Mouse (Mus musculus): ENCODE results near the gene Mamdc2. TPM values are rescaled to one million over a fixed set of nuclear protein-coding genes. Genes with fewer than 3 reads are reported as not detected.

Mamdc2 gene
- polyA plus RNA-seq, 1 experiment from 2014 or later = 1.9 TPM

GRCm38 (mm10) chr19:23478895-23479596 lies 30.8 kb upstream of the Mamdc2 start:
- H3K9me3 ChIP-seq = no peaks in the 10 kb centered on the region
- no peak overlapping the region for H3K4me2 ChIP-seq (replicated peaks)
- H3K36me3 ChIP-seq = no peaks in the 10 kb centered on the region
- no peak overlapping the region for H3K9ac ChIP-seq
- ATAC-seq (ENCODE audit: low FRiP score, low read depth) = no peak
- no peaks in the 10 kb centered on the region for H3K27me3 ChIP-seq
- H3K4me3 ChIP-seq = no peak overlapping the region
- WGBS = 17% methylated on average over 10 of the region's 10 CpGs
- H3K4me1 ChIP-seq = 0 out of 2 replicates have a peak, but pooled peaks cover 2% of the 10 kb centered on the region
- H3K27ac ChIP-seq = no peak overlapping the region

- no peak for ATAC-seq (ENCODE audit: low FRiP score, low read depth)
- no peak overlapping the region for H3K9ac ChIP-seq
- 70% methylated on average over 6 of the region's 6 CpGs for WGBS
These were observed 29.6 kb upstream of the Mamdc2 start for GRCm38 (mm10) chr19:23477826-23478225.

GRCm38 (mm10) chr19:23467866-23468265 lies 19.6 kb upstream of the Mamdc2 start:
- no peaks in the 10 kb centered on the region for H3K9me3 ChIP-seq
- no peak overlapping the region for H3K9ac ChIP-seq
- no peak for ATAC-seq (ENCODE audit: low FRiP score, low read depth)
- 24% methylated on average over 1 of the region's 1 CpGs for WGBS
- H3K4me1 ChIP-seq = no peaks in the 10 kb centered on the region; the same call in 1 of the 2 replicates
- no peaks in the 10 kb centered on the region for H3K36me3 ChIP-seq
- no peaks in the 10 kb centered on the region for H3K27me3 ChIP-seq
- no peak overlapping the region for H3K4me3 ChIP-seq
- no peak overlapping the region for H3K4me2 ChIP-seq (replicated peaks)
- no peak overlapping the region for H3K27ac ChIP-seq

More at GRCm38 (mm10) chr19:23477826-23478225, 29.6 kb upstream of the Mamdc2 start:
- Histone ChIP-seq H3K4me1 (0 out of 2 replicates have a peak, but pooled peaks cover 2% of the 10 kb centered on the region), H3K36me3 (no peaks in the 10 kb centered on the region), H3K9me3 (no peaks in the 10 kb centered on the region), H3K4me3 (no peak overlapping the region), H3K27ac (no peak overlapping the region), H3K4me2 (replicated peaks) (no peak overlapping the region), H3K27me3 (no peaks in the 10 kb centered on the region)

GRCm38 (mm10) chr19:23467011-23467410 lies 18.8 kb upstream of the Mamdc2 start:
- no peaks in the 10 kb centered on the region for H3K9me3 ChIP-seq
- no peak for ATAC-seq (ENCODE audit: low FRiP score, low read depth)
- no peaks in the 10 kb centered on the region for H3K36me3 ChIP-seq
- no peak overlapping the region for H3K4me3 ChIP-seq
- WGBS = 82% methylated on average over 2 of the region's 2 CpGs
- H3K9ac ChIP-seq = no peak overlapping the region
- no peaks in the 10 kb centered on the region; the same call in 1 of the 2 replicates for H3K4me1 ChIP-seq
- H3K27ac ChIP-seq = no peak overlapping the region
- no peak overlapping the region for H3K4me2 ChIP-seq (replicated peaks)
- H3K27me3 ChIP-seq = no peaks in the 10 kb centered on the region

DNA sequence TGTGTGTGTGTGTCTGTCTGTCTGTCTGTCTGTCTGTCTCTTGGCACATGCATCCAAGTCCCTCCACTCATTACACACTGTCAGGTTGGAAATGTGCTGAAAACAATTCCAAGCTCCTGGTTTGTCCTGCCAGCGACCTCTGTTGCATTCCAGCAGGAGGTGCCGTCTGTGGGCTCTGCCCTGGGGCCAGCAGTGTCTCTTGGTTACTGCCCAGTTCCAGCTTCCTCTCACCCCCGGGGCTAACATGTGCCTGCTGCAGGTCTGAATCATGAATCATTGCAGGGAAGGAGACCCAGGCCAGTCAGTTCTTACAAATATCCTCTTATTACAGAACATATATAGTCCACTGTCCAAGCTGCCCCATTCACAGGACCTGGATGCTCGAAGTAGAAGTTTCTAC lies 9.2 kb upstream of the Mamdc2 start:
- Histone ChIP-seq H3K9ac (no peak overlapping the region), H3K4me2 (replicated peaks) (no peak overlapping the region), H3K27ac (no peak overlapping the region), H3K4me3 (no peak overlapping the region), H3K9me3 (peaks cover 5% of the 10 kb centered on the region; the same call in 1 of the 2 replicates), H3K36me3 (no peaks in the 10 kb centered on the region), H3K4me1 (no peaks in the 10 kb centered on the region), H3K27me3 (no peaks in the 10 kb centered on the region)
- WGBS = 22% methylated on average over 4 of the region's 4 CpGs
- ATAC-seq (ENCODE audit: low FRiP score, low read depth) = no peak

- peaks cover 6% of the 10 kb centered on the region; the same call in 1 of the 2 replicates for H3K9me3 ChIP-seq
- ATAC-seq (ENCODE audit: low FRiP score, low read depth) = no peak
- no peak overlapping the region for H3K9ac ChIP-seq
- no peak overlapping the region for H3K4me3 ChIP-seq
- no peak overlapping the region for H3K27ac ChIP-seq
- 59% methylated on average over 4 of the region's 4 CpGs for WGBS
- peaks cover 19% of the 10 kb centered on the region for H3K4me1 ChIP-seq
- no peak overlapping the region for H3K4me2 ChIP-seq (replicated peaks)
- H3K27me3 ChIP-seq = 0 out of 2 replicates have a peak, but pooled peaks cover 3% of the 10 kb centered on the region
- no peaks in the 10 kb centered on the region for H3K36me3 ChIP-seq
These were observed 3.1 kb upstream of the Mamdc2 start for GRCm38 (mm10) chr19:23451361-23451760.

- H3K27ac ChIP-seq = no peak overlapping the region
- H3K27me3 ChIP-seq = 0 out of 2 replicates have a peak, but pooled peaks cover 3% of the 10 kb centered on the region
- peak; percentile 45 for ATAC-seq (ENCODE audit: low FRiP score, low read depth)
- 3% methylated on average over 23 of the region's 23 CpGs for WGBS
- peak overlapping the region; percentile 50 for H3K4me3 ChIP-seq
- H3K9ac ChIP-seq = peak overlapping the region; percentile 65
- peak overlapping the region; percentile 97 for H3K4me2 ChIP-seq (replicated peaks)
- no peaks in the 10 kb centered on the region for H3K9me3 ChIP-seq
- peaks cover 24% of the 10 kb centered on the region for H3K4me1 ChIP-seq
- no peaks in the 10 kb centered on the region for H3K36me3 ChIP-seq
These were observed 838 bp downstream of the Mamdc2 start for GRCm38 (mm10) chr19:23447221-23447987.

DNA sequence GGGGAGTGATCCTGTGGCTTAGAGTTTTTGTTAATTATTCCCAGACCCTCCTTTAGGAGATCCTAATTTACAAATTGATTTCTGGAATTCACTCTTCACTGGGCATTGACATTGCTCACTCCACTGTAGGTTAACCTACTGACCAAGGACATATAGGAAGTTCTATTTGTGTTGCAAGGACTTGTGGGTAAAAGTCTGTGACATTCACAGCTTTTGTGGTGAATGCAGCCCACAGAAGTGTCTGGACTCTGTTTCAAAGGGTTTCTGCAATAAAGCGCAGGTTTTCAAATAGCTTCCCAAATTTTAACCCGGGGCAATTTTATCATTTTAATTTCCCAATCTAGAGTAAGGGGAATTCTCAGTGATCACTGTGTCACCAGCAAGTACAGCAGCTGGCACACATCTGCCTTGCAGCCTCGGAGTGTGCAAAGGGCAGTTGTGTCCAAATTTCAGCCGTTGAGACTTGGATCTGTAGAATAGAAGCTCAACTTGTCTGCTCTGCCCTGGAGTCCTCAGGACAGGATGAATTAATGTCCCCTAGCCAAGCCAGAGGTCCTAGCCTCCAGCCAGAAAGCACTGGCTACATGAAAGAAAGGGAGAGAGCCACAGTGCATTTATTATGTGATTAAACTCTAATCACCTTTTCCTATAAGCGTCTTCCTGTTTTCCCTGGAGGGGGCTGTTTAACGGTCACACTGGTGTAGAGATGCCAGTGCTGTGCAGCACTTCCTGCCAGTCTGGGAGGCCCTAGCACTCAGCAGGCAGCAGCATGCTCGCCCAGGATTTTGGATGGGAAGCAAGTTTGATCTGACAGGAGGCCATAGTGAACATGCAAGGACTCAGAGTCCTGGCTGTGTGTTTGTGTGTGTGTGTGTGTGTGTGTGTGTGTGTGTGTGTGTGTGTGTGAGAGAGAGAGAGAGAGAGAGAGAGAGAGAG lies 3.1 kb downstream of the Mamdc2 start:
- whole genome bisulfite sequencing = 17% methylated on average over 7 of the region's 7 CpGs
- no peaks in the 10 kb centered on the region for H3K36me3 ChIP-seq
- no peak overlapping the region for H3K9ac ChIP-seq
- 0 out of 2 replicates have a peak, but pooled peaks cover 3% of the 10 kb centered on the region for H3K27me3 ChIP-seq
- H3K4me1 ChIP-seq = peaks cover 24% of the 10 kb centered on the region
- H3K27ac ChIP-seq = no peak overlapping the region
- 0 out of 2 replicates have a peak, but pooled peaks cover 3% of the 10 kb centered on the region for H3K9me3 ChIP-seq
- H3K4me3 ChIP-seq = no peak overlapping the region
- ATAC-seq (ENCODE audit: low FRiP score, low read depth) = no peak
- H3K4me2 ChIP-seq (replicated peaks) = no peak overlapping the region

- WGBS = 65% methylated on average over 4 of the region's 4 CpGs
- H3K9ac ChIP-seq = no peak overlapping the region
These were observed 12.5 kb downstream of the Mamdc2 start for GRCm38 (mm10) chr19:23435731-23436130.

GRCm38 (mm10) chr19:23434433-23434832 lies 13.8 kb downstream of the Mamdc2 start:
- 77% methylated on average over 11 of the region's 11 CpGs for WGBS
- no peak overlapping the region for H3K9ac ChIP-seq
- H3K36me3 ChIP-seq = no peaks in the 10 kb centered on the region

More at GRCm38 (mm10) chr19:23435731-23436130, 12.5 kb downstream of the Mamdc2 start:
- ATAC-seq (ENCODE audit: low FRiP score, low read depth) = no peak
- H3K4me2 ChIP-seq (replicated peaks) = no peak overlapping the region
- H3K4me1 ChIP-seq = no peaks in the 10 kb centered on the region
- no peak overlapping the region for H3K27ac ChIP-seq
- H3K4me3 ChIP-seq = no peak overlapping the region
- H3K27me3 ChIP-seq = no peaks in the 10 kb centered on the region
- no peaks in the 10 kb centered on the region for H3K36me3 ChIP-seq
- no peaks in the 10 kb centered on the region for H3K9me3 ChIP-seq

DNA sequence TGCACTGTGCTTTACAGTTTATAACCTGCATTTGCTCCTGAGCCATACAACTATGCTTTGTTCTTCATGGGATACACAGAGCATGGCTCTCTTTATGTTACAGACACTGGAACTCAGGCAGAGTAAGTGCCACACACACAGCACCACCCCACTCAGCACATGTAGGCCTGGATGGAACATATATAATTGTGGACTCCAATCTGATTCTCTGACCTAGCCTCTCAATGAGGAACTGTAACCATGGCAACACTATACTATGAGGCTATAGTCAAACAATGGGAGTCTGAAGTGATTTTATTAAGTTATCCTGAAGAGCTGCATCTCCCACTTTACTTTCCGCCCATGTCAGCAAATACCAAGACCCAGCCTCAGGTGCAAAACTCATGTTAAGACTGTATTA lies 30.6 kb downstream of the Mamdc2 start:
- no peak overlapping the region for H3K4me2 ChIP-seq (replicated peaks)
- no peaks in the 10 kb centered on the region for H3K9me3 ChIP-seq
- no peaks in the 10 kb centered on the region for H3K36me3 ChIP-seq
- H3K4me1 ChIP-seq = no peaks in the 10 kb centered on the region
- no peaks in the 10 kb centered on the region for H3K27me3 ChIP-seq
- 95% methylated on average over 1 of the region's 1 CpGs for WGBS
- no peak overlapping the region for H3K9ac ChIP-seq
- ATAC-seq (ENCODE audit: low FRiP score, low read depth) = no peak
- H3K4me3 ChIP-seq = no peak overlapping the region
- no peak overlapping the region for H3K27ac ChIP-seq

More at GRCm38 (mm10) chr19:23434433-23434832, 13.8 kb downstream of the Mamdc2 start:
- no peaks in the 10 kb centered on the region for H3K27me3 ChIP-seq
- no peaks in the 10 kb centered on the region for H3K9me3 ChIP-seq
- ATAC-seq (ENCODE audit: low FRiP score, low read depth) = no peak
- H3K4me1 ChIP-seq = no peaks in the 10 kb centered on the region
- H3K27ac ChIP-seq = no peak overlapping the region
- H3K4me2 ChIP-seq (replicated peaks) = no peak overlapping the region
- no peak overlapping the region for H3K4me3 ChIP-seq
